Mouse (Mus musculus) ES-Bruce4 (cell line): ENCODE measurements at regions not wholly inside any gene's neighbourhood (a gene's known extent, or its start where the extent isn't known, plus 50 kb on each side); places are given as distances from the start of the nearest gene placed in this dataset.

Experiments
- H3K27ac ChIP-seq: 2 replicates; pipeline ENCODE4 v1.5.1; 2012; ENCODE audit warnings: low read length, inconsistent platforms; ENCODE audit not compliant: insufficient read depth
- H3K27me3 ChIP-seq: 2 replicates; pipeline ENCODE4 v1.6.1; 2012; ENCODE audit warnings: mild to moderate bottlenecking, low read length, inconsistent platforms; ENCODE audit not compliant: control insufficient read depth, poor library complexity, insufficient read depth, severe bottlenecking
- H3K36me3 ChIP-seq: 2 replicates; pipeline ENCODE4 v1.6.1; 2012; ENCODE audit warnings: inconsistent platforms, mild to moderate bottlenecking, low read length, moderate library complexity; ENCODE audit not compliant: control insufficient read depth, poor library complexity, insufficient read depth, severe bottlenecking
- H3K4me1 ChIP-seq: one replicate; pipeline ENCODE4 v1.8.1; 2011; ENCODE audit warnings: low read length; ENCODE audit not compliant: control insufficient read depth, insufficient read depth
- H3K4me3 ChIP-seq: 2 replicates; pipeline ENCODE4 v1.5.1; 2011; ENCODE audit warnings: low read depth, mild to moderate bottlenecking, low read length
- H3K9ac ChIP-seq: 2 replicates; pipeline ENCODE4 v1.6.1; 2012; ENCODE audit warnings: low read depth, mild to moderate bottlenecking, inconsistent platforms; ENCODE audit not compliant: poor library complexity, severe bottlenecking
- H3K9me3 ChIP-seq: replicated peaks from 2 replicates; pipeline ENCODE4 v1.6.1; 2012; ENCODE audit warnings: mild to moderate bottlenecking, low read length, inconsistent platforms; ENCODE audit not compliant: control insufficient read depth, poor library complexity, insufficient read depth, severe bottlenecking
- CTCF ChIP-seq: IDR thresholded peaks from one replicate; pipeline ENCODE4 v1.8.1; 2011; ENCODE audit warnings: low read depth, low read length
- EP300 ChIP-seq: IDR thresholded peaks from 2 replicates; pipeline ENCODE4 v1.6.1; 2011; ENCODE audit warnings: low read depth, low read length; ENCODE audit not compliant: insufficient read depth
- POLR2A ChIP-seq: IDR thresholded peaks from one replicate; pipeline ENCODE4 v1.8.1; 2011; ENCODE audit warnings: low read length; ENCODE audit not compliant: insufficient read depth

DNA sequence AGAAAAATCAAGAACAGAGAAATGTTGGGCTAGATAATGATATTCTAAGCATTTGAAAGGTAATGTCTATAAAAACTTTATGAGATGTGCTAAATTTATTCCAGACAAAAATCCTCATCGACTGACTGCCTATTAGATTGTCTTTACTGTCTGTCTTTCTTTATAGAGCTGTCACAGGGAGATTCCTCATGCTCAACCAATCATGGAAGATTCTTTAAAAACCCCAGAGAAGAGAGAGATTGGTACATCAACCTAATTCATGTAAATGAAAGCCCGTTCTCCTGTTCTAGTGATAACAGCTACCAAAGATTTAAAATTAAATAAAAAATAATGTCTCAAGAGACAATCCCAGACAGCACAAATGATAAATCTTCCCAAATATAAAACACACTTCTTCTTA lies 349.5 kb downstream of the Meis1 start:
- H3K9me3 ChIP-seq, result no peaks in the 10 kb centered on the region
- TF ChIP-seq CTCF (no peak), POLR2A (no peak), EP300 (no peak)
- H3K4me3 ChIP-seq, result no peak overlapping the region
- no peaks in the 10 kb centered on the region for H3K36me3 ChIP-seq
- no peak overlapping the region for H3K9ac ChIP-seq
- no peak overlapping the region for H3K27ac ChIP-seq
- no peaks in the 10 kb centered on the region for H3K27me3 ChIP-seq
- H3K4me1 ChIP-seq, result no peaks in the 10 kb centered on the region

DNA sequence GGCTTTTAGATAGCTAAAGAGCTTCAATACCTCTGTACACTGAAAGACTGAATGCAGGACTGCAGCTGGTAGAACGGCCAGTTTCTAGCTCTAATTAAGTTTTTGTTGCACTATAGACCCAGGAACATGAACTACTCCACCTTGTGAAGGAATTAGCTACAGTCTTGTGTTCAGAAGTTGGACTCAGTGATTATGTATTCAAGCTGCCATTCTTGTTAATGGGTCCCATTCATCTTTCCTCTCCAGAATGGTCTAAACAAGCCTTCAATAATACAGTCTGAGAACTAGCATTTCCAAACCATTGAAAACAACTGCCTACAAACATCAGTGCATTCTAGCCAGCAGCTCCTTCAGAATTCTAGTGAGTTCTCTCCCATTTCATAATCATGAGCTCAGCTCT lies 362.4 kb downstream of the Meis1 start:
- TF ChIP-seq CTCF (no peak), POLR2A (no peak), EP300 (no peak)
- H3K27ac ChIP-seq, result no peak overlapping the region
- no peak overlapping the region for H3K9ac ChIP-seq

DNA sequence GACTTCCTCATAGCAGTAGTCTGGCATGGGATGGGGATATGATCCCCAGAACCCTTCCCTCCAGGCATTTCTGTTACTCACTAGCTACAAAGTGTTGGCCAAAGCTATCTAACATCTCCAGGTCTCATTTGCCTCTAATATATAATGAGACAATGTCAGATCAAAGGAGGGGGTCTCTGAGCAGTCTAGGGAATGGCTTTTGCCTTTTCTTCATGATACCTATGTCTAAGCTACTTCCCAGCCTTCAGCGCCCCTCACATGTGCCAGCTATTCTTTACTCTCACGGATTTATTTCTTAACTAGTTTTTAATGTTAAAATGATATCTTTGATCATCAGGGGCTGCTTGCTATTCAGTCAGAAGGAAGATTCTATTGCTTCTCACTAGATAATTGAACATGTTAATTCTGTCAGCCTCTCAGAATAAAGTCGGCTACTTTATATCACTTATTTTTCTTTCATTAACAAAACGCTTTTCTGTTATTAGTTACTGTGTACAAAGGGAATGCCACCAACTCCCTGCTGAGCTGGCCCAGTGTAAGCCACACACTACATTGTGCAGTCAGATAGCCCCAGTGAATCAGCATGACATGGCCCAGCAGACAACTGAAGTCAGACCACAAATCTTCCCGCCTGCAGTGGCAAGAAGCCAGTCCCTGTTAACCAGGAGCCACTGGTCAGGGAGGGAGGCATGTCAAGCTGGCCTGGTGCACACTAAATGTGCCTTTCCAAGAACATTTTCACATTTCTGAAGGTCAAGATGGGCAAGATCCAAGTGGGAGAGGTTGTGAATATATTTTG lies 386.6 kb downstream of the Meis1 start:
- H3K4me1 ChIP-seq, result no peaks in the 10 kb centered on the region
- H3K27ac ChIP-seq, result no peak overlapping the region
- no peaks in the 10 kb centered on the region for H3K36me3 ChIP-seq
- no peak overlapping the region for H3K4me3 ChIP-seq
- H3K9ac ChIP-seq, result no peak overlapping the region
- no peaks in the 10 kb centered on the region for H3K9me3 ChIP-seq
- TF ChIP-seq CTCF, result no peak
- TF ChIP-seq EP300, result no peak
- no peak for TF ChIP-seq POLR2A
- no peaks in the 10 kb centered on the region for H3K27me3 ChIP-seq

More for the DNA sequence above, 362.4 kb downstream of the Meis1 start:
- H3K4me1 ChIP-seq, result no peaks in the 10 kb centered on the region
- H3K27me3 ChIP-seq, result no peaks in the 10 kb centered on the region
- H3K4me3 ChIP-seq, result no peak overlapping the region
- H3K36me3 ChIP-seq, result no peaks in the 10 kb centered on the region
- no peaks in the 10 kb centered on the region for H3K9me3 ChIP-seq

DNA sequence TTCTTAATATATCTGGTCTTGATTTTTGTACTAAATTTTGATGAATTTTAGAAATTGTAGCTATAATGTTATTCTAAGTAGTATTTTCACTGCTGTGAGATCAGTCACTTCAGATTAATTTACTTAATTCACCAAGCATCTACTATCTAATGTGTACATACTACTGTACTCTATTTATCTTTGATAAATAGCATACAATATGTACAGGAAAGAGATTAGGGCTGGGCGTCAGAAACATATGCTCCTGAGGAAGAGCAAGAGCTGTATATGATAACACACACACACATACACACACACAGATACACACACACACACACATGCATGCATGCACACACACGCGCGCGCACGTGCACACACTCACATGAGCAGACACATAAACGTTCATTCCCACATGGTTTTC lies 387.2 kb downstream of the Meis1 start:
- Histone ChIP-seq H3K27me3 (no peaks in the 10 kb centered on the region), H3K9ac (no peak overlapping the region), H3K4me3 (no peak overlapping the region), H3K36me3 (no peaks in the 10 kb centered on the region), H3K27ac (no peak overlapping the region), H3K4me1 (no peaks in the 10 kb centered on the region), H3K9me3 (no peaks in the 10 kb centered on the region)
- TF ChIP-seq POLR2A, result no peak
- TF ChIP-seq EP300, result no peak
- no peak for TF ChIP-seq CTCF

DNA sequence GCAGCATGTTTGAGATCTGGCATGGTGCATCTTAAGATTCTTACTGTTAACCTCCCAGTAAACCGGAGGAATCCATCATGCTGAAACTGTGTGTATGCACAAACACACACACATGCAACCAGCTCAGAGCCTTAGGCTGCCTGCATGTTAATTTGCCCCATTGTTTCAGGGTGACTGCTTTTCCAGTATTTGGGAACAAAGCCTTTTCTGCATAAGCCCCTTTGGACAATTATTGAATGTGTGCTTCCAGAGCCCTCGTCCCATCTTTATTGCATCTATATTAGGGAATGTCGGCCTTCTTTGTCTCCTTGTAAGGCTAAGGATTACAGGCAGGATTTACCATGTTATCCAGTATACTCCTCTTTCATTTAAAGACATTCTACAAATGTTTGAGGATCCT lies 397.0 kb downstream of the Meis1 start:
- H3K9ac ChIP-seq, result no peak overlapping the region
- H3K9me3 ChIP-seq, result 0 out of 2 replicates have a peak, but pooled peaks cover 2% of the 10 kb centered on the region
- no peaks in the 10 kb centered on the region; the same call in 1 of the 2 replicates for H3K27me3 ChIP-seq
- H3K36me3 ChIP-seq, result no peaks in the 10 kb centered on the region
- H3K27ac ChIP-seq, result no peak overlapping the region
- H3K4me1 ChIP-seq, result no peaks in the 10 kb centered on the region
- no peak for TF ChIP-seq EP300
- TF ChIP-seq POLR2A, result no peak
- no peak for TF ChIP-seq CTCF
- no peak overlapping the region for H3K4me3 ChIP-seq

DNA sequence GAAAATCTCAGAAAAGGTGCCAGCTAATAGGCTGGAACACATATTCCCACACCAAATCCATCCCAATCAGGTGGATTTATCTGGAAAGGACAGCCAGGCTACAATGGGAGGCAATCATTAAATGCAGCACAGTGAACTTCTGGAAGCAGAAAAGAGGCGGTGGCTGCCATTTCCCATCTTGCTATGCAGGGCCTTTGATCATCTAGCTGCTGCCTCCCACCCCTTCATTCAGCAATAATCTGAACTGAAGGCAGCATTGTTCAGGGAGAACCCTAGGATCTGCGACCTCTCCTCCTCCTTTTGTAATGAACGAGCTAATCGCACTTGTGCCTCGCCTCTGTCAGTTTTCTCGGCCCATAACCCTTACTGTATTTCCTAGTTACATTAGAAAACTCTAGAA lies 413.9 kb downstream of the Meis1 start:
- H3K27ac ChIP-seq, result no peak overlapping the region
- H3K27me3 ChIP-seq, result no peaks in the 10 kb centered on the region
- H3K9ac ChIP-seq, result no peak overlapping the region
- no peaks in the 10 kb centered on the region for H3K36me3 ChIP-seq
- no peak overlapping the region for H3K4me3 ChIP-seq
- TF ChIP-seq POLR2A (no peak), CTCF (no peak), EP300 (no peak)
- no peaks in the 10 kb centered on the region for H3K9me3 ChIP-seq
- H3K4me1 ChIP-seq, result no peaks in the 10 kb centered on the region
